In the genomic region with DNA sequence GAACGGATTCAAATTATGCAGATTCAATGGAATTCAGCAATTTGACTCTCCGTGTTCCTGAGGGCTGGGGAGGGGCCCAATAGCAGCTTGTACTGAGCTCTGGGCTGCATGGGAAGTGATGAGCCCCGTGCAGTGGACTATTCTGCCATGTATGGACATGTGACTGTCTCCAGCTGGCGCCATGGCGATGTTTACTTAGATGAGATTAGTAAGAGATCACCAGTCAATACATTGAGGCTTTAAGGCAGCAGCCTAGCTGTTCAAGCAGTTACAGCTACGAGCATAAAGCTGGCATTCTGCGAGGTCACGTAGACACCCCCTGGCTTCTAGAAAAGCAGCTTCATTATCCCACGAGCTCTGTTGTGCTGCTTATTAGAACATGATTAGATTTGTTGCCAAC, we compare ENCODE assay signal across 15 mouse cellular contexts.
DNase-seq lines count a peak whose midpoint lies in the region; ATAC-seq and TF ChIP-seq lines count a peak whose summit lies in the region.
"Had no signal": no experiment of that assay in that cellular context is flagged by ENCODE, and none has a peak within 500 bp of the region (broad histone marks: within the 10 kb centered on the region; RNA-seq: fewer than 3 reads in every experiment).

No protein-coding gene starts in this region.

- no peaks in the 10 kb centered on the region for H3K27me3 ChIP-seq in hindbrain, embryonic 14.5 days (ENCODE audit: control insufficient read depth, insufficient read depth, low read length)
- no peaks in the 10 kb centered on the region for H3K27me3 ChIP-seq in hindbrain, embryonic 11.5 days (ENCODE audit: control insufficient read depth, insufficient read depth, low read length)
- no peaks in the 10 kb centered on the region for H3K27me3 ChIP-seq in forebrain, embryonic 14.5 days (replicated peaks; ENCODE audit: control insufficient read depth, insufficient read depth, low read length)
- H3K27me3 ChIP-seq in hindbrain, postnatal 0 days (ENCODE audit: insufficient read depth, low read length), result no peaks in the 10 kb centered on the region
- H3K27me3 ChIP-seq: heart, embryonic 12.5 days; megakaryocyte, embryonic 14.5 days had no signal

- ATAC-seq in hindbrain, embryonic 14.5 days (ENCODE audit: low FRiP score), result no peak; the same call in 1 of the 2 replicates
- no peak for ATAC-seq in hindbrain, embryonic 11.5 days (ENCODE audit: low FRiP score)
- peak; percentile 40; the same call in 1 of the 2 replicates for ATAC-seq in forebrain, embryonic 14.5 days
- no peak for ATAC-seq in hindbrain, postnatal 0 days
- ATAC-seq: CD4-positive, CD25-positive, alpha-beta regulatory T cell, adult 4 months had no signal

- peaks cover 9% of the 10 kb centered on the region; the same call in 1 of the 2 replicates for H3K4me1 ChIP-seq in hindbrain, embryonic 14.5 days (replicated peaks; ENCODE audit: control insufficient read depth, insufficient read depth, low read length)
- H3K4me1 ChIP-seq in hindbrain, embryonic 11.5 days (replicated peaks; ENCODE audit: control insufficient read depth, insufficient read depth, low read length), result no peaks in the 10 kb centered on the region
- 0 out of 2 replicates have a peak, but pooled peaks cover 2% of the 10 kb centered on the region for H3K4me1 ChIP-seq in forebrain, embryonic 14.5 days (ENCODE audit: control insufficient read depth, insufficient read depth, low read length)
- H3K4me1 ChIP-seq in hindbrain, postnatal 0 days (ENCODE audit: insufficient read depth, low read length), result no peaks in the 10 kb centered on the region
- H3K4me1 ChIP-seq: megakaryocyte, embryonic 14.5 days had no signal

- H3K27ac ChIP-seq in hindbrain, embryonic 14.5 days, result peak overlapping the region; percentile 39; the same call in 1 of the 2 replicates
- H3K27ac ChIP-seq in hindbrain, embryonic 11.5 days (ENCODE audit: low read depth, low read length), result no peak overlapping the region
- H3K27ac ChIP-seq in forebrain, embryonic 14.5 days (ENCODE audit: low read depth, low read length), result no peak overlapping the region
- no peak overlapping the region for H3K27ac ChIP-seq in hindbrain, postnatal 0 days

- H3K36me3 ChIP-seq in hindbrain, embryonic 14.5 days (replicated peaks; ENCODE audit: control insufficient read depth, insufficient read depth), result no peaks in the 10 kb centered on the region
- no peaks in the 10 kb centered on the region for H3K36me3 ChIP-seq in hindbrain, embryonic 11.5 days (ENCODE audit: control insufficient read depth, insufficient read depth, low read length)
- H3K36me3 ChIP-seq in forebrain, embryonic 14.5 days (ENCODE audit: control insufficient read depth, insufficient read depth, low read length), result no peaks in the 10 kb centered on the region
- H3K36me3 ChIP-seq in hindbrain, postnatal 0 days (ENCODE audit: insufficient read depth, low read length), result no peaks in the 10 kb centered on the region

- 47% methylated on average over 9 of the region's 9 CpGs for WGBS in hindbrain, embryonic 14.5 days
- 75% methylated on average over 9 of the region's 9 CpGs for WGBS in hindbrain, embryonic 11.5 days
- 51% methylated on average over 9 of the region's 9 CpGs for WGBS in forebrain, embryonic 14.5 days
- WGBS in hindbrain, postnatal 0 days, result 40% methylated on average over 9 of the region's 9 CpGs

- H3K4me2 ChIP-seq in hindbrain, embryonic 14.5 days (replicated peaks), result no peak overlapping the region
- H3K4me2 ChIP-seq in hindbrain, embryonic 11.5 days (replicated peaks; ENCODE audit: low read depth, low read length), result no peak overlapping the region
- no peak overlapping the region for H3K4me2 ChIP-seq in forebrain, embryonic 14.5 days (ENCODE audit: low read length)
- H3K4me2 ChIP-seq in hindbrain, postnatal 0 days (ENCODE audit: low read depth, low read length), result no peak overlapping the region
- H3K4me2 ChIP-seq: heart, embryonic 12.5 days had no signal

- H3K9ac ChIP-seq in hindbrain, embryonic 14.5 days, result no peak overlapping the region
- no peak overlapping the region for H3K9ac ChIP-seq in hindbrain, embryonic 11.5 days (ENCODE audit: low read depth, low read length)
- H3K9ac ChIP-seq in forebrain, embryonic 14.5 days (ENCODE audit: low read length), result no peak overlapping the region
- no peak overlapping the region for H3K9ac ChIP-seq in hindbrain, postnatal 0 days (replicated peaks; ENCODE audit: low read length)
- H3K9ac ChIP-seq: heart, embryonic 12.5 days had no signal

- TF ChIP-seq CTCF in hindbrain, postnatal 0 days (IDR thresholded peaks at IDR 0.05; ENCODE audit: low read depth), result no peak

- no peak overlapping the region for H3K4me3 ChIP-seq in hindbrain, embryonic 14.5 days (replicated peaks; ENCODE audit: low read length)
- H3K4me3 ChIP-seq in hindbrain, embryonic 11.5 days (ENCODE audit: low read depth, low read length), result no peak overlapping the region
- H3K4me3 ChIP-seq in forebrain, embryonic 14.5 days (ENCODE audit: low read depth, low read length), result no peak overlapping the region
- H3K4me3 ChIP-seq in hindbrain, postnatal 0 days (ENCODE audit: low read length), result no peak overlapping the region
- H3K4me3 ChIP-seq: heart, embryonic 12.5 days; megakaryocyte, embryonic 14.5 days had no signal

- no peak for DNase-seq in hindbrain, embryonic 14.5 days (ENCODE audit: low spot score)
- DNase-seq in hindbrain, embryonic 11.5 days (ENCODE audit: low spot score), result no peak
- no peak for DNase-seq in forebrain, embryonic 14.5 days (ENCODE audit: low spot score)
- DNase-seq in hindbrain, postnatal 0 days (ENCODE audit: low spot score), result peak; percentile 13
- peak; percentile 47 for DNase-seq in skeletal muscle tissue, adult 2 months (ENCODE audit: low read depth, low spot score)
- no peak for DNase-seq in adrenal gland, postnatal 25 days
- DNase-seq in kidney, adult 9 months, result no peak
- DNase-seq: cerebellum, adult 11-12 months; embryo, embryonic 11 days; gastrocnemius, postnatal 10 days; heart, postnatal 4 days; lung, adult 18-20 months had no signal

- H3K9me3 ChIP-seq in hindbrain, embryonic 14.5 days (ENCODE audit: control insufficient read depth, low read length), result peaks cover 4% of the 10 kb centered on the region; the same call in 1 of the 2 replicates
- H3K9me3 ChIP-seq in hindbrain, embryonic 11.5 days (ENCODE audit: control insufficient read depth, low read length), result no peaks in the 10 kb centered on the region
- no peaks in the 10 kb centered on the region for H3K9me3 ChIP-seq in forebrain, embryonic 14.5 days (replicated peaks; ENCODE audit: control insufficient read depth, low read length)
- no peaks in the 10 kb centered on the region for H3K9me3 ChIP-seq in hindbrain, postnatal 0 days (ENCODE audit: low read length)

Comparison
In these comparisons a context has a peak if more than half of its experiments do, and no peak if none do; other contexts are left out.
1. DNase-seq: peak in hindbrain, postnatal 0 days (single experiment) and skeletal muscle tissue, adult 2 months (single experiment); none in hindbrain, embryonic 14.5 days (single experiment), hindbrain, embryonic 11.5 days (single experiment), forebrain, embryonic 14.5 days (single experiment), adrenal gland, postnatal 25 days (single experiment) and kidney, adult 9 months (single experiment).